Mouse (Mus musculus) right cerebral cortex, postnatal 4 days (tissue): ENCODE measurements around the gene Fam81b.
A peak's percentile ranks its signal among the peaks of the same experiment; 100 is the strongest.
"Not testable (repeated sequence)": the region's sequence is repeated elsewhere in the genome, so short reads cannot be mapped to it uniquely, and the experiment has no call there.

Source experiments
- DNase-seq: peaks from one replicate; pipeline ENCODE4 v3.0.0-alpha.2; 2022

Fam81b gene

DNA sequence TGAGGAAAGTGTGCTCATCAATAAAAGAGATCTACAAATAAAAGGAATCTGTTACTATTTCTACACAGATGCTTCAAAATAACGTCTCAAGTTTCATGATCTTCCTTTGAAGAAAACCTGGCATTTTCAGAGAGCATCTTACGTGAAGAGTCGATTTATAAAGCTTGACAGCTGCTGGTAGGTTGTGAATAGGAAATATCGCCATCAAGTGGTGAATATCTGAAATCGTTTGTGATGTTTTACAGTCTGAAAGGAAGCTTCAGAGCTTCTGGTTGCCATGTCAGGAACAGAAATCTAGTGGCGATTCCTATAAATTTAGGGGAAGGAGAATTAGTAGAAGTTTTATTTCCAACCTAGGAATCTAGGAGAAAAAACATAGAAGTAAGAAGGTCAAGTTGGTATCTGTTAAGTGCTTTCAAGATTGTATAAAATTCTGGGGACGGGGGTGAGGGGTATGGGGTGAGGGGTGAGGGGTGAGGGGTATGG lies at the start of gene Fam81b:
Gene Fam81b, minus strand, starts transcription at position 436 of the 486 bp plus-strand sequence.
- DNase-seq, result no peak

DNA sequence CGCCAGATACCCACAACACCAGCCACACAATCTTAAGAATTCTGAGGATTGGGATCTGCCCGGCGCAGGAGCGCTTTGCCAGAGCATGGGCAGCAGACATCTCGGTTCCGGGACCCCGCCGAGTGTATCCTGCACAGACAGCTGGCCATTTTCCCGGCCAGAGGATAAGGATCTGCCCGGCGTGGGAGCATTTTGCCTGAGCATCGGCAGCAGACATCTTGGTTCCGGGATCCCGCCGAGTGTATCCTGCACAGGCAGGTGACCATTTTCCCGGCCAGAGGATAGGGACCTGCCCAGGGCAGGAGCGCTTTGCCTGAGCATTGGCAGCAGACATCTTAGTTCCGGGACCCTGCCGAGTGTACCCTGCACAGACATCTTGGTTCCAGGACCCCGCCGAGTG lies 41.1 kb upstream of the Fam81b start:
- not testable (repeated sequence) for DNase-seq

DNA sequence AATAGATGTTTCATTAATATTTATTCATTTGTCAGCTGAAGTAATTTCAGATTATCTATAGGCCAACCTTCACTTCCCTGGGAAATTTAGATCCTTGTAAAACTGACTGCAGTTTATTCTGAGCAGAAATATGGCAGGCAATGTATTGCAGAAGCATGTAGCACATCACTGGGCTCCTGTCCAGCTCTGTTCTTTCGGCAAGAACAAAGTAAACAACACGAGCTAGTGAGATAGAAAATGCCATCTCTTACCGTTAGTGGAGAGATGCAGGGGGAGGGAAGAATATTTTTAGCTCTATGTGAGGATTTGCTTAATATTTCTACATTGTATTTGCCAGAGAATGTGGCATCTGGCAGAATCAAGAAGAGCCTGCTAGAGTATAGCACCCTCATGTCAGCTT lies 13.8 kb upstream of the Fam81b start:
- peak; percentile 51 for DNase-seq

DNA sequence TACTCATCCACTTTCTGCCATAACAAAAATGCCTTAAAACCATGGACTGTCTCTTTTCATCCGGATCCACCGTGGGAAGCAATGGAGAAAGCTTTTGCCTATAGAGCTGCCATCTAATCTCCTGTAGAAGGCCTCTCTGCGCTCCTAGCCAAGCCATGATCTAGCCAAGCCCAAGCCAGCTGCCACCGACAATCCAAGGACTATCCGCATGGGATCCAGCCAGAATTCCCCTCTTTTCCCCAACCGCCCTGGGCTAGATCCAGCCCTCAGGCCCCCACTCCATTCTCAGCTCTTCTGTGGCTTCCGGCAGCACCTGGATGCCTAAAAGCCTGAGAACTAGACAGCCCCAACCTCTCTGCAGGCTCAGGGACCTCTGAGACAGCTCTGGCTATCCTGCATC lies 6.7 kb upstream of the Fam81b start:
- no peak for DNase-seq

DNA sequence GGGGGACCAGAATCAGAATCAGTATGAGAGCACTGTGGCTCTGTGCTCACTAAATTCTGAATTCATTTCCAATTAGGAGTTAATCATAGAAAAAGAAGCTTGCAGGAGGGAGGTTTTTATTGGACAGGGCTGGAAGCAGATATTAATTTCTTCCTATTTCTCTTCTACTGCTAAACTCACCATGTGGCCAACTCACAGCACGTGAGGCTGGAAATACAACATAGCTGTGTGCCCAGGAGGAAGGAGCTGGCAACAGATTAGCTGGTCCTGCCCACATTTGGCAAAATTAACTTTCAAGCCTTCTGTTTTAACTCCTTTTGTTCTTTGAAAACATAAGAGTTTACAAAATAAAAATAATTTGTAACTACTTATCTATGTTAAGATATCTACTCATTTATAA lies 3.9 kb upstream of the Fam81b start:
- no peak for DNase-seq

DNA sequence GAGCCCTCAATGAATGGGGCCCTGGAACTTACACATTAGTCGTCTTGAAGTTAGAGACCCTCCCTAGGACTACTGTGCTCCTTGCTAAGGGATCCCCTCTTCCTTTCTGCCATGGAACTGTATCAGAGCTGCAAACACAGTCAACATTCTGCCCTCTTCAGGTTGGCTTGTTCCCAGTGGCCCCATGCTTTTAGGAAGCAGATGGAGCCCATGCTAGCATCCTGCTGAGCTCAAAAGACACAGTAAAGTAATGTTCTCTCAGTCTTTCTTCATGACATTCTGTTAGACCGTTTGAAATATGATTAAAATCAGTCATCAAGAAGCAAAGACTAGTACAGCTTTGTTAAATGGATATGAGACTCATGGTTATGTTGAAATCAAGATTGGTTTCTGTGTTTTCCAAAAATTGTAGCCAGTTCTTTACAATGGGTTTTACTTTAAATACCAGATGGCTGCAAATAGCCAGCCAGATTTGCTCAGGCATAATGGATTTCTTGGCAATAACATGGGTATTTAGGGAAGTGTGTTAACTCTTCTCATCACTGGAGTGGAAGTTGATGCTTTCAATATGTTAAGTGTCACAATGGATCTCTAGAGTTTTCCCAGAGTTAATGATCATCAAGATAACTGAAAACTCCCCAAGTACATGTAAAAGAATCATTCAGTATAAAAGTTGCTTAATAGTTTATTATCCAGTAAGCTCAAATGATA lies 938 bp upstream of the Fam81b start:
- DNase-seq, result no peak

DNA sequence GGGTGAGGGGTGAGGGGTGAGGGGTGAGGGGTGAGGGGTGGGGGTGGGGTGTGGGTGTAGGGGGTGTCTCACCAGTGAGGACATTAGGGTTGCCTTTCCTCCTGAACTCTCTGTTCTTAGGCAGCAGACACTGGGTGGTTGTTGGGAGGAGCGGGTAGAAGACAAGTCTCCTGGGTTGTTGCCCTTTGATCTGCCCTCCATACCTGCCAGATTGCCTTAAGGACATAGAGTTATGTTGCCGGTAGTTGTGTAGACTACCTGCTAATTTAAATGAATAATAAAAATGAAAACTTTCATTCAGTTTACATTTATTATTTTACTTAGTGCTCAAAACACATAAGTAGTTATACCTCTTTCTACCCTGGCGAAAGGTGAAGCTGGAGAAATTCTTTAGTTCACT lies 369 bp upstream of the Fam81b start:
- DNase-seq, result no peak

DNA sequence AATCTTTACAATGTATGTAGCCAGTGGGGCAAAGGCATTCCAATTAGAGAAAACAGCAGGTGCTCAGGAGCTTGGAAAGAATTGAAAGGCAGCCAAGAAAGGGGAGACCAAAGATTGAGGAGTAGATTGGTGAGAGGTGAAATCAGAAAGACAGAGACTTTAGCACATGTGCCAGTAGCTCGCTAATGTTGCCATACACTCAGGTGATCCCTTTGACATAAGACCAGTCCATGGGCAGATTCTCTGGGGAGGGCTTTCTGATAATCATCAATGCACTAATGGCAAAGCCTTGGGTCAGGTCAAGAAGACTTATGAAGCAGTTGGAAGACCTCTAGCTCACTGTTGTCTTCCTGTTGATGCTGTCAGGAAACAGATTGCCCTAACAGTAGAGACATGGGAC lies 671 bp downstream of the Fam81b start:
- no peak for DNase-seq

DNA sequence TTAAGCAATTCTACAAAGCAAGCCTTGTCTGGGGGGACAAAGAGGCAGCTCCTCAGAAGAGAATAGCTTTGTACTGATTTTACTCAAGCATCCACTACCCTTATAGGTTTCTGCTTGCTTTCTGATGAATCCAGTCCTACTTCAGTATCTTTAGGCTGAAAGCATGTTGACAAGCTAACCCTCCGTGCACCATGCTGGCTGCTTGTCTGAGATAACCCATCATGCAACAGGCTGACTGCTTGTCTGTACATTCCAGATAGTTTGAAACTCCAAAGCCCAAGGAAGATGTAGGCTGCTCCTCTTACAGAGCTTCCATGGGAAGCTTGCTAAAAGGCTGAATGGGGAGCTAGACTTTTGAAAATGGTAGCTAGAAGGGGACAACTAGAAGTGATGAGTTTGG lies 1.7 kb downstream of the Fam81b start:
- no peak for DNase-seq

DNA sequence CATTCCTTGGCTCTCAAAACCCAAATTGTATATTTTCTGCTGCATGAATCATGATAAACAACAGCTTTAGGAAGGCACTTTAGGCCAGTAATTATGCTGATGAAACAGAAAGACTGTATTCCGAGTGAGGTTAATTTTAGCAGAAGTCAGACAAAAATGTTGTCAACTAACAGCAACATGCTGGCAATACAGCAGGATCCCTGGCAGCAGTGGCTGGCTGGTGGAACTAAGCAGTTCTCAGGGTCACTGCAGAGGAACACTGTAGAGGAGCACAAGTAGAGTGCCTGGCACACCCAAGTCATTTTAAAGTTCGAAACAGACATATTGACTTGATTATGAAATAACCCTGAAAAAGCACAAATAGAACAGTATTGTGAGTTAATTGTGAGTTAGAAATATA lies 2.8 kb downstream of the Fam81b start:
- DNase-seq, result no peak

DNA sequence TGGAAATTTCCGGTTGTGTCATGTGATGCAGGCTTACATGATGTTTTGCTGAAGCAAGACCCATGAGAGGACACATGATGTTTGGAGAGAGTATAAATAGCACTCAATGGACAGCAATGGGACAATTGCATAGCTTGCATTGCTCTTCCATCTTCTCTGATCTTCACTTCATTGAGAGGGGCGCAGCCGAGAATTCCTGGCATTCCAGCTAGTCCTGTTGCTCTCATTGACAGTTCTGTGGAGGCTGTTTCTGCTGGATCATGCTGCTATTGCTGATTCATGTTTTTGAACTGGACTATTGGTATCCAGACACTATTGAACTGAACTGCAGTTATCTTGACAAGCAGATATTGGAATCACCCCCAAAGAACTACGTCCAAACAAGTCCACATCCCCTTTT lies 12.8 kb downstream of the Fam81b start:
- no peak for DNase-seq

DNA sequence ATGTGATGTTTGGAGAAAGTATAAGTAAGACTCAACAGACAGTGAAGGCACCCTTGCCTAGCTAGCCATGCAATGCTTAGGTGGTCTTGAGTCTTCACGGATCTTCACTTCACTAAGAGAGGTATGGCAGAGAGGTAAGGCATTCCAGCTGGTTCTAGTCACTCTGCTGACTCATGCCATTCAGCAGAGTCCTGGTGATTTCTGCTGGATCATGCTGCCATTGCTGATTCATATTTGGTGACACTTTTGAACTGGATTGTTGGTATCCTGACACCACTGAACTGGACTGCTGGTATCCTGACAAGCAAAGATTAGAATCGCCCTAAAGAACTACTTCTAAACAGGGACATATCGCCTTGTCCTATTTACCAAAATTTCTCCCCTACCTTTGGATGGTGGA lies 20.3 kb downstream of the Fam81b start:
- DNase-seq, result no peak

DNA sequence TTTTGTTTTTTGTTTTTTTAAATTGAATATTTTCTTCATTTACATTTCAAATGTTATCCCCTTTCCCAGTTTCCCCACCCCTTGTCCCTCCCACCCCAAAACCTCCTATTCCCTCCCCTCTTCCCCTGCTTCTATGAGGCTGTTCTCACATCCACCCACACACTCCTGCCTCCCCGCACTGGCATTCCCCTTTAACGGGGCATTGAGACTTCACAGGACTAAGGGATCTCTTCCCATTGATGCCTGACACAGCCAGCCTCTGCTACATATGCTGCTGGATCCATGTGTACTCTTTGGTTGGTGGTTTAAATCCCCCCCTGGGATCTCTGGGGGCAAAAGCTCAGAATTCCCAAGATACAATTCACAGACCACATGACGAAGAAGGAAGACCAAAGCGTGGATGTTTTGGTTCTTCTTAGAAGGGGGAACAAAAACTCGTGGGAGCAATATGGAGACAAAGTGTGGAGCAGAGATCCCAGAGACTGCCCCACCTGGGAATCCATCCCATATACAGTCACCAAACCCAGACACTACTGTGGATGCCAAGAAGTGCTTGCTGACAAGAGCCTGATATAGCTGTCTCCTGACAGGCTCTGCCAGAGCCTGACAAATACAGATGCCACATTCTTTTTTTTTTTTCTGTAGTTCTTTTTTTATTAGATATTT lies 40.4 kb downstream of the Fam81b start:
- DNase-seq, result no peak

DNA sequence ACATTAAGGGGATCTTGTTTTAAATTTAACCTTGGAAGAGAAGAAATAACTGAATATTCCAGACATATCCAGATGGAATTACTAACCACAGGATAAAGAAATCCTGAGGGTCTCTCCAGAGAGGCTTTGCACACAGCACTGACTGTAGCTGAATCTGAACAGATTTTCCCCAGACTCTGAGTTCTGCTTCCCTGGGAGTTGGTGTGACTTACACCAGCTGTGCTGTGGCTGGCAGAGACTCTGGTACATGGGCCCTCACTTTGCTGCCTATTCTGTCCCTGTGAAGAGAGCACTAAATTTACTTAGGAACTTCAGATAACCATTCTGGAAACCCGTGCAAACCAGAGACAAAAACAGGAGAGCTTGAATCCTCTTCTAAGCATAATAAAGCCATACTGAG lies 46.1 kb downstream of the Fam81b start:
- peak; percentile 16 for DNase-seq

DNA sequence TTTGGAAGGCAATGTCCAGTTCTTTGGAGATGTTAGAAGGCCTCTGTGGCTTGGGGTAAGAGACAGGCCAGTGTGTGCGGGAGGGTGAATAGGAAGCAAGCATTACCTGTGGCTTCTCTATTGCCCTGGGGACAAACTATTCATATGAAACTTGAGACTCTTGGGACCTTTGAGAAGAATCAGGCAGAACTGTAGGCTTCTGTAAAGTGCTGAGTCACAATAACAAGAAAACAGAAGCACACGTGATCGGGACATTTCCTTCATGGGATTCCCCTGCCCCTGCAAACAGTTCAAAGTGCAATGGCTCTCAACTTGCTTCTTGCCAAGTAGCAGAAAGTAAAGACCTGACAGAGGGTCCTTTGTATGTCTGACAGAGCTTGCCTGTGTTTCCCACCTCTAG lies 48.5 kb downstream of the Fam81b start:
- no peak for DNase-seq

DNA sequence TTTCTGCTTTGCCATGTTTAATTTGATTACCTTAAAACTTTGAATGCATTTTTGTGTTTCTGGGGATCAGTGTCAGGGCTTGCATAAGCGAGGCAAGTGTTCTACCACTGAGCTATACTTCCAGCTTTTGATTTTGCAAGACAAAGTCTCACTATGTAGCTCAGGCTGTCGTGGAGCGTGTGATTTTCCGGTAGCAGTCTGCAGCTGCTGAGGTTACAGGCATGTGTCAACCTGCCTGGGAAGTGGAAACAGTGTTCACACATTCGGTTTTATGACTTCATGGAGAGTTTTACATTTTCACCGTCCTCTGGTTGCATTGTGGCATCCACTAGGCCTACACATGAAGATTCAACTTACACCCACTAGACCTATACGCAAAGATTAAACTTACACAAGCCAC lies 54.8 kb downstream of the Fam81b start:
- no peak for DNase-seq

DNA sequence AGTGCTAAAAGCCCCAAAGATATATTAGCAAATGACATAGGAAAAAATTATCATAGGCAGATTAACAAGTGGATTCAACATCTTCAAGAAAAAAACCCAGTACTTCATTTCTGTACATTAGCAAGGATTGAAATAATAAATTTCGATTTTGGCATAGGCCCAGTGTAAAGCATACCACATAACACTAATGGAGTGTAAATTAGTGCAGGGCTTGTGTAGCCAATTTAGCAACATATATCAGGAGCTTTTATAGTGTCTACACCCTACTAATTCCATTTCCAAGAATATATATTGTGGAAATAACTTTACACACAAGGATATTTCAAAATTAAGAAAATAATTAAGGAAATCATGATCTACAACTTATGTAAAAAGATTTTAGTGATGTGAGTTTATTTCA lies 55.8 kb downstream of the Fam81b start:
- no peak for DNase-seq

DNA sequence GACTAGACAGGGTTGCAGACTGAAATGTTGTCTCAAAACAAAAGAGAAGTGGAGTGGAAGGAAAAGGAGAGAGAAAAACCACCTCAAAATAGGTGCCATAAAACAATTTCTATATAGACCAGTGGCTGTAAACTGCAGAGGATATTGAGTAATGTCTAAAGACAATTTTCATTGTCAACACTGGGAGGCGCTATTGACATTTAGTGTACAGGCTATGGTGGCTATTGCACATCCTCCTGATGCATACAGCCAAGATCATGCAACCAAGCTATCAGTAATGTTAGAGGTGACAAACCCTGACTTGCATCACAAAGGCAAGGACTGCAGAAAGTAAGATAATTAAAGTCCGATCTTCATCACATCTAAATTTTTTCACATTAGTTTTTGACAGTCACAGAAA lies 89.5 kb downstream of the Fam81b start:
- no peak for DNase-seq

DNA sequence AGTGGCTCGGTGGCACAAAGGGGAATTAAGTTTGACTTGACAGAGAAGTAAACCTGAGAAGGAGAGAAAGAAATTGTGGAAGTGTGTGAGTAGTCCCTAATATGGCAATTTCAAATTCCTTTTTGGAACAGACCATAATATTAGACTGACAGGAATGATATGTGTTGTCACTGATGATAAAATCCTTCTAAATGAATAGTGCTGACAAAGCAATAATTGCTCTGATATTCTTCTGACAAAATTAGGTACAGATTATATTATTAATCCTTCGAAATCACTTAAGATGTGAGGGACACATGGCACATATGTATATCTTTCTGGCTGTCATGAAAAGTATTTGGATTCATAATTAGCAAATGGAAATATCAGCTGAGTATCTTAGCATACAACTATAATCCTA lies 89.9 kb downstream of the Fam81b start:
- DNase-seq, result no peak

DNA sequence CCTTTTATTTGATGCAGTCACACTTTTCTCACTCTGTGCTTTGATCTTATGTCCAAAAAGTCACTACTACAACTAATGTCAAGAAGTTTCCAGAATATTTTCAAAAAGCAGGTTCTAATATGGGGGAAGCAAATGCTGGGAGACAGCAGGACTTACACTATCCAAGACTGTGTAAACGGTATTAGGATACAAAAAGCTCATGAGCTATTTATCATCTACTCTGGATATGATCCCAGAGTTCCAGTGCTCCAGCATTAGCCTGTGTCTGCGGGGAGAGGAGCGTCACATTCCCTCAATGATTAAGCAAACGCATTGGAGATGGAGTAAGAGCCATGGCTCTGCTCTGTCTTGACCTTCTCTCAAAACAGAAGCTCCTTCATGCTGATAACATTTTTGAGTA lies 104.9 kb downstream of the Fam81b start:
- no peak for DNase-seq

DNA sequence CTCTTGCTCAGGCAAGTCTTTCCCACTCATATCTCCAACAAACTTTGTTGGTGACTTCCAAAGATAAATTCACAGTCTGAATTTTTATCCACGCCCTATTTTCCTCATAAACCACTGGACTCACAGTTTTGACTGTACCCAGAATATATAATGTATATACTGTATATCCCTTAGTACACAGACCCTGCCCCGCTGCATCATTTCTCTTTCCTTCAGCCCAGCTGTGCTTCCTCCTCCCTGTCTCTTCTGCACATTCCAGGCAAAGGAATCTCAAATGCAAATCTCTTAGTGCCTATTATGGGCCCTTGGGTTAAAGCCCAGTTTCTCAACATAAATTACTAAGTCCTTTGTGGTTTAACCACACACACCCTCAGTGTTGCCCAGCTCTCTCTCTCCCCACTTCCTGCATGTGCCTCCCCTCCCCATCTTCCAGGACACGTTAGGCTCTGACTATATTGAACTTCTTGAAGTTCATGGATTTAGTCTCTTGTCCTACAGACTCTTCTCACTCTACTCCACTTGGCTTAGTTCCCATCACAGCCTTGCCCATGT lies 107.5 kb downstream of the Fam81b start:
- no peak for DNase-seq

DNA sequence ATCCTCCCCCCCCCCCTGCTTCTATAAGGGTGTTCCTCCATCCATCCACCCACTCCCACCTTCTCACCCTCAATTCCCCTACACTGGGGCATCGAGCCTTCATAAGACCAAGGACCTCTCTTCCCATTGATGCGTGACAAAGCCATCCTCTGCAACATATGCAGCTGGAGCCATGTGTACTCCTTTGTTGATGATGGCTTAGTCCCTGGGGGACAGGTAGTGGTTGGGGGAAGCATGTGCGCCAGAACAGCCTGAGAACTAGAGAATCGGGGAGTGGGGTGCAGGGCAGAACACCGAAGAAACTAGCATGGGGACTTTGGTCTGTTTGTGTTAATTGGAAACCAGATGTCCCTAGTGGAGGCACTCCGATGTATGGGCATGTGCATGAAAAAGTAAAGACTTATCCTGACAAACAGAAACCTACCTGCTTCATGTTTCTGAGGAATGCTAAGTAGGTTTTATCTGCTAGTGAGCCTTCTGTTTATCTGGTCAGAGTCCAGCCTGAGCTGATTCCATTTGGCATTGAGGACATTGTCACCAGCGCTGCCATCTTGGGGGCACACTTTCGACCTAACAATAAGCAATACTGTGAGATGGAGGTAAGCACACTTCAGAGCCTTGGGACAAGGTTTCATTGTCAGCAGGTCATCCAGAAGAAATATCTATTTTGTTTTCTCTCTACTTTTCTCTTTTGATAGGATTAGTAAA lies 109.3 kb downstream of the Fam81b start:
- no peak for DNase-seq

DNA sequence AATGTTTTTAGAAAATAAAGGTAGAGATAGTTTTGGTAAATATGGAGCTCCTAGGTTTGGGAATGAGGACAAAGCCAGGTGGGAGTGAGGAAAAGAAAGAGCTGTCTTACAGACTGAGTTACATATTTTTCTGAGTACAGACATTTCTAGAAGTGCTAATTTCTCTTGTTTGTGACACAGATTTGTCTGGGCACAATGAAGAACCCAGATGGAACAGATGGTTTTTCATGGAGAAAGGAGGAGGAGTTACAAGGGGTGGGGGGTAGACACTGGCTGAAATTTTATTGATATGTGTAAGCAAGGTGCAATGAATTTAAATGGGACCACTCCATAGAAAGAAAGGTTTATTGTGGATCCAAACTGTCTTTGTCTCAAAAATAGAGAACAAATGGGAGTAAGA lies 109.9 kb downstream of the Fam81b start:
- no peak for DNase-seq

DNA sequence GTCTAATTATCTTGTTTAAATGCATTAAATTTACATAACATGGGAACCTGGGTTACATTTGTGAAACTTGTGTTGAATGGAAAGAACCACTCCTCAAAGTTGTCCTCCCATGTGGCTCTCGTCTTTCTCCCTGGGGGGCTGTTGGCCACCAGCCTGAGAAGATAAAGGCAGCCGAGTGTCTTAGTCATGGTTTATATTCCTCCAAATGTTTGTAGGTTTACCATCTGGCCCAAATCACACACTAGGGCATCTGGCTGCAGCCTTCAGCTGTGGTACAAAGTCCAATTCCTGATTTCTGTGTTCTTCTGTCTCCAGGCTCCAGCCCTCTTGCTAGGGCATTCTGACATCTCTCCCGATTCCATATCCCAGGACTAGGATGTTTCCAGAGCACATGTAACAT lies 114.6 kb downstream of the Fam81b start:
- no peak for DNase-seq
